Mouse (Mus musculus): ENCODE measurements around the gene Asprv1. TPM values are rescaled to one million over a fixed set of nuclear protein-coding genes. Genes with fewer than 3 reads are reported as not detected.

Asprv1 gene
- polyA plus RNA-seq, 1 experiment from 2014 or later, result 0.42 TPM

- peaks cover 27% of the 10 kb centered on the region for H3K36me3 ChIP-seq (ENCODE audit: insufficient read depth)
- 1% methylated on average over 73 of the region's 76 CpGs for whole genome bisulfite sequencing
- no peak for TF ChIP-seq CTCF (IDR thresholded peaks at IDR 0.05; ENCODE audit: low read depth)
- H3K4me3 ChIP-seq (ENCODE audit: low read depth, low read length), result peak within 1 kb of the TSS; percentile 91
- DNase-seq (peak; percentile 20), ATAC-seq (ENCODE audit: insufficient read depth) (no peak; the same call in 1 of the 2 replicates)
- H3K9me3 ChIP-seq (ENCODE audit: low read depth, low read length), result no peaks in the 10 kb centered on the region
- H3K27ac ChIP-seq (ENCODE audit: low read depth), result peak within 1 kb of the TSS; percentile 36; the same call in 1 of the 2 replicates
- H3K4me1 ChIP-seq (ENCODE audit: insufficient read depth), result no peaks in the 10 kb centered on the region
- H3K9ac ChIP-seq, result peak within 1 kb of the TSS; percentile 84
- H3K4me2 ChIP-seq, result peak within 1 kb of the TSS; percentile 87
- H3K27me3 ChIP-seq (ENCODE audit: insufficient read depth, low read length), result no peaks in the 10 kb centered on the region
Observed at GRCm38 (mm10) chr6:86668580-86669239, 40.7 kb downstream of the Asprv1 start, which contains the start of gene Mxd1. Gene Mxd1, minus strand, starts transcription at chr6:86669161.

GRCm38 (mm10) chr6:86669240-86669727 is 41.3 kb downstream of the Asprv1 start:
- peak overlapping the region; percentile 33; the same call in 1 of the 2 replicates for H3K27ac ChIP-seq (ENCODE audit: low read depth)
- peak overlapping the region; percentile 91 for H3K4me3 ChIP-seq (ENCODE audit: low read depth, low read length)
- WGBS, result 2% methylated on average over 37 of the region's 37 CpGs
- H3K9ac ChIP-seq, result peak overlapping the region; percentile 53
- TF ChIP-seq CTCF (IDR thresholded peaks at IDR 0.05; ENCODE audit: low read depth), result no peak
- DNase-seq (peak; percentile 100), ATAC-seq (ENCODE audit: insufficient read depth) (peak; percentile 100)
- peak overlapping the region; percentile 77 for H3K4me2 ChIP-seq
- no peaks in the 10 kb centered on the region for H3K27me3 ChIP-seq (ENCODE audit: insufficient read depth, low read length)
- H3K36me3 ChIP-seq (ENCODE audit: insufficient read depth), result peaks cover 27% of the 10 kb centered on the region
- no peaks in the 10 kb centered on the region for H3K4me1 ChIP-seq (ENCODE audit: insufficient read depth)
- no peaks in the 10 kb centered on the region for H3K9me3 ChIP-seq (ENCODE audit: low read depth, low read length)

- WGBS, result 13% methylated on average over 2 of the region's 2 CpGs
- H3K4me1 ChIP-seq (ENCODE audit: insufficient read depth), result no peaks in the 10 kb centered on the region
- H3K9me3 ChIP-seq (ENCODE audit: low read depth, low read length), result no peaks in the 10 kb centered on the region
- no peak overlapping the region for H3K4me2 ChIP-seq
- peak; percentile 95 for DNase-seq
- peaks cover 39% of the 10 kb centered on the region for H3K36me3 ChIP-seq (ENCODE audit: insufficient read depth)
- H3K27ac ChIP-seq (ENCODE audit: low read depth), result no peak overlapping the region
- no peak overlapping the region for H3K9ac ChIP-seq
- peak; percentile 96 for TF ChIP-seq CTCF (IDR thresholded peaks at IDR 0.05; ENCODE audit: low read depth)
- H3K27me3 ChIP-seq (ENCODE audit: insufficient read depth, low read length), result no peaks in the 10 kb centered on the region
- no peak for ATAC-seq (ENCODE audit: insufficient read depth)
- no peak overlapping the region for H3K4me3 ChIP-seq (ENCODE audit: low read depth, low read length)
Observed at GRCm38 (mm10) chr6:86670873-86671272, 42.9 kb downstream of the Asprv1 start.

GRCm38 (mm10) chr6:86678341-86678740 is 50.4 kb downstream of the Asprv1 start:
- H3K4me2 ChIP-seq, result no peak overlapping the region
- peaks cover 92% of the 10 kb centered on the region for H3K36me3 ChIP-seq (ENCODE audit: insufficient read depth)
- no peaks in the 10 kb centered on the region for H3K4me1 ChIP-seq (ENCODE audit: insufficient read depth)
- no peaks in the 10 kb centered on the region for H3K9me3 ChIP-seq (ENCODE audit: low read depth, low read length)
- H3K27ac ChIP-seq (ENCODE audit: low read depth), result no peak overlapping the region
- ATAC-seq (ENCODE audit: insufficient read depth), result no peak
- no peak for TF ChIP-seq CTCF (IDR thresholded peaks at IDR 0.05; ENCODE audit: low read depth)
- H3K27me3 ChIP-seq (ENCODE audit: insufficient read depth, low read length), result no peaks in the 10 kb centered on the region
- DNase-seq, result no peak
- H3K9ac ChIP-seq, result no peak overlapping the region
- WGBS, result 80% methylated on average over 6 of the region's 6 CpGs
- no peak overlapping the region for H3K4me3 ChIP-seq (ENCODE audit: low read depth, low read length)

Other genes starting within 250 kb of the Asprv1 start
- gene Pcyox1, start 231.0 kb upstream of the Asprv1 start, polyA plus RNA-seq (2014; fragmentation: Nextera tagmentation; extraction: Ambion mirVana), result 83.5 and 88.1 TPM in 2 replicates
- 208 and 219 TPM in 2 replicates for gene Tia1, start 223.9 kb upstream of the Asprv1 start, polyA plus RNA-seq (2014; fragmentation: Nextera tagmentation; extraction: Ambion mirVana)
- gene Gm44790, start 201.5 kb upstream of the Asprv1 start, polyA plus RNA-seq (2014; fragmentation: Nextera tagmentation; extraction: Ambion mirVana), result 0.72 TPM in 1 of 2 replicates, not detected in the other
- gene C87436, start 189.8 kb upstream of the Asprv1 start, polyA plus RNA-seq (2014; fragmentation: Nextera tagmentation; extraction: Ambion mirVana), result 22.2 and 24.3 TPM in 2 replicates
- gene Pcbp1, start 101.8 kb upstream of the Asprv1 start, polyA plus RNA-seq (2014; fragmentation: Nextera tagmentation; extraction: Ambion mirVana), result 552 and 588 TPM in 2 replicates
- 11.2 and 11.3 TPM in 2 replicates for gene Mxd1, start 41.0 kb downstream of the Asprv1 start, polyA plus RNA-seq (2014; fragmentation: Nextera tagmentation; extraction: Ambion mirVana)
- 108 and 112 TPM in 2 replicates for gene Snrnp27, start 56.4 kb downstream of the Asprv1 start, polyA plus RNA-seq (2014; fragmentation: Nextera tagmentation; extraction: Ambion mirVana)
- 33.4 and 33.8 TPM in 2 replicates for gene Gmcl1, start 105.2 kb downstream of the Asprv1 start, polyA plus RNA-seq (2014; fragmentation: Nextera tagmentation; extraction: Ambion mirVana)
- 90.4 and 100 TPM in 2 replicates for gene Anxa4, start 165.4 kb downstream of the Asprv1 start, polyA plus RNA-seq (2014; fragmentation: Nextera tagmentation; extraction: Ambion mirVana)
- 18.3 and 20.7 TPM in 2 replicates for gene Aak1, start 221.4 kb downstream of the Asprv1 start, polyA plus RNA-seq (2014; fragmentation: Nextera tagmentation; extraction: Ambion mirVana)